Mouse (Mus musculus): ENCODE measurements around the gene Adamts13.
A peak's percentile ranks its signal among the peaks of the same experiment; 100 is the strongest.

Gene Adamts13

DNA sequence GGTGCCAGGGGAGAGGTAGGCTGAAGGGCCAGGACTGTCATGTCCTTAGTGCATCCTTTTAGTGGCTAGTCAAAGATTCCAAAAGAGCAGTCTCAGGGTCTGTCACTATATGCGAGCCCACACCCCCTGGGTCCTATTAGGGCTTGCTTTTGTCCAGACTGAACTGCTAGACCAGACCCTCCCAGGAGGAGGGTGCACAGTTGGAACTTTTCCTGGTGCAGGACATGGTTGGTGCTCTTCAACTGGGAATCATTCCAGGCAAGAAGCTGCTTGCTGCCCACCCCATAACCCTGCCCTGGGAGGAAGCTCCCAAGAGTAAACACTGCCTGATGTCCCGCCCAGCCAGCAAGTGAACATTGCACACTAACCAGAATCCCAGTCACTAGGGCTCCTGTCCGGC is at the start of gene Adamts13:
Gene Adamts13, plus strand, starts transcription at position 301 of the 400 bp plus-strand sequence.
- no peak for DNase-seq

DNA sequence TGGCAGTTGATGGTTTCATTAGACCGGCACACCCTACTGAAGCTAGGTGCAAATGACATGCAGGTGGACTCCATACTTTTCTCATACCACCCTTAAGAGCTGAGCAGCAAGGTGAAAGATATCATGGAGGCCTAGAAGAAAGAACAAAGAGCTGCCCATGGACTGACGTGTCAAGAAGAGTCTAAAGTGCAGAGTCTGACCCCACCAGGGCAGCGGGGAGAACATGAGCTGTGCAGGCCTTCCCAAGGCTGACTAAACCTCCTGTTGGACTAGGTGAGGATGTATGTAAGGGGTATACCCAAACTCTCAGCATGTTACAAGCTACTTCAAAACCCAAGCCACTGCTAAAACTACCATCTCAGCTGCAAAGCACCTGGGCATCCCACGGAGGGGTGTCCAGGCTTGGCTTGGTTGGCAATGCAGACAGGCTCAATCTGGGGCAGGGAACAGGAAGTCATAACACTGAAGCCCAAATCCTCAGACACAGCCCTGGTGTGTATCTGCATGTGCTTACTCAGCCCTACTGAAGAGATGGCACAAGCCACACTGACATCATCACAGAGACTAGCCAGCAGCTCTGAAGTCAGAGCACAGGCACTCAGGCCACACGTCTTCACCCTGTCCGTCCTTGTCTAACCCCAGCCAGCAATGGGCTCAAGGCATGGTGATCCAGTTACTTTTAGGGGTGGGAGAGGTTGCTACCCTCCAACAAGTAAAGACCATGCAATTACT is 45.3 kb upstream of the Adamts13 start:
- no peak for DNase-seq

DNA sequence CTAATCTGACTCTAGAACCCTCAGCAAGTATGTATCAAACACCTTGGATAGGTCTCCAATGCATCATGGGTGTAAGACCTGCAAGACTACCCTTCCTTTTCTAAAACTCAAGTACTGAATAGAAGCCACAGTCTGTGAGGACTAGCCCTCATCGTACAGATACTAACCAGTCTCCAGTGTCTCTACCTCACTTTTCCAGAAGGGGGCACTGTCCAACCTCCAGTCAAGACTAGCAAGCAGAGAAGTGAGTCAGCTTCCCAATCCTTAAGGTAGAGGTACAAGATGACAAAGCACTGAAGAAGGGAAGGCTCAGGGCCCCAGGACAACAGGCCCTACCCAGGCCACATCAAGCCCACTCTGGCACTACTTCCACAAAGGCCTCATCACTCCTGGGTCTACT is 42.8 kb upstream of the Adamts13 start:
- DNase-seq: peak; percentile 76

DNA sequence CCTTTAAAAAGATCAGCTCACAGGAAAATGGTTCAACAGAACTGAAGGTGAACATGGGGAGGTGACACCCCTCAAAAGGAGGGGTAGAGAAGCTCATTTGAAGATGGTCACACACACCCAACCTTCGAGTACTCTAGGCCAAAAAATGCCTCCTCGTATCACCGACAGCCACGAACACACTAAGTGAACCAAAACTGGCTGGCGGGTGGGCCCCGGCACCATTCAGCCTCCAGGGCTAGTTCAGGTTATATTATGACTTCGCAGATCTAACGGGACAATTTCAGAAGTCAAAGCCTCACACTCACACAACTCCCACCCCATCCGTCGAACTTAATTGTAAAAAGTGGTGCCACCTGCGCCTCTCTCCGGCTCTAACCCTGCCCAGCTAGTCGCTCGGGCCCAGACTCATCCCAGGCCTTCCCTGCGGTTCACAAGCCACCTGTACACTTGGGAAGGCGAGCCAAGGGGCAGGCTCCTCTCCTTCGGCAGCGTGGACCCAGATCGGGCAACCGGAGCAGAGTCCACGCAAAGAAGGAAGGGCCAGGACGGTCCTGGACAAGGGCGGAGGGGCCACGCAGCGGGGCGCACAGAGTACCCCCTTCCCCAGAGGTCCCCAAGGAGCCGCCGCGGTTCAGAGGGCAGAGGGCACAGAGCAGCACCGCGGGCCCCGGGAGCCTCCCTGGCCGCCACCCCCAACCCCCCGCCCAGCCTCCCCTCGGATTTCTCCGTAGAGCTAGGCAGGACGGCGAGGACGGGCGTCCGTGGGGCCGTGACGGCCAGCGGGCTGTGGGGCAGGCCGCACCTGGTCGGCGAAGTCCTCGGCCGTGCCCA is 40.5 kb upstream of the Adamts13 start:
- DNase-seq: peak; percentile 26

DNA sequence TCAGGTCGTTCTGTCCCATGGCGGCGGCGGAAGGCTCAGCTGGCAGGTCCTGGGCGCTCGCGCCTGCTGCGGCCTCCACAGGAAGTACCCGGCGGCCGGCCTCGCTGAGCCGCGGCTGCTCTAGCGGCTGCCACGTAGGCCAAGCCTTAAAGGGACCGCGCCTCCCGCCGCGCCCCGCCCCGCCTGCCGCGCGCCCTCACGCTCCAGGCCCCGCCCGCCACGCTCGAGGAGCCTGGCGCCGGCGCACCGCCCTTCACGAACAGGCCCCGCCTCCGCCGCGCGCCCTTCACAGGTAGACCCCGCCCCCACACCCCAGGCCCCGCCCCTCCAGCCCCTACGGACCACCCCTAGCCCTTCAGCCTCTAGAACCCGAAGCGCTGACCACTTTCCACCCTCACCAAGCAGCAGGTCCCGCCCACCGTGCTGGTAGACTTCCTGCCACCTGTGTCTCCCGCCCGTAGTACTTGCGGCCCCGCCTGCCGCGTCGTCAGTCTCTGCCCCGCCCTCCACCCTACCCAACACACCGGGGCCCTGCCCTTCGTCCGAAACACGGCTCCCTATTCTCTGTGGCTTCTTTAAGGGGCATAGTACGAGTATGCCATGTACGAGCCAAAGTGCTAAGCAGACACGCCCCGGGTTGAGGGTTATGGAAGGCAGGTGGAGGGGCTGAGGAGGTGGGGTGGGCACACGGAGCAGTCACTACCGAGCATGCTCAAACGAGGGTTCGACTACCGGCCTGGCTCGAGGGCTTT is 39.7 kb upstream of the Adamts13 start, which contains the start of the genes Surf4 and Stkld1:
Gene Surf4, minus strand, starts transcription at position 625 of the 752 bp plus-strand sequence.
Gene Stkld1, plus strand, starts transcription at position 744 of the 752 bp plus-strand sequence.
- DNase-seq: peak; percentile 94

GRCm38 (mm10) chr2:26935286-26935685 is 37.9 kb upstream of the Adamts13 start:
- no peak for DNase-seq

- DNase-seq: no peak
These were observed 36.8 kb upstream of the Adamts13 start for GRCm38 (mm10) chr2:26936425-26936824.

- peak; percentile 27 for DNase-seq
These were observed 31.7 kb upstream of the Adamts13 start for GRCm38 (mm10) chr2:26941539-26941938.

DNA sequence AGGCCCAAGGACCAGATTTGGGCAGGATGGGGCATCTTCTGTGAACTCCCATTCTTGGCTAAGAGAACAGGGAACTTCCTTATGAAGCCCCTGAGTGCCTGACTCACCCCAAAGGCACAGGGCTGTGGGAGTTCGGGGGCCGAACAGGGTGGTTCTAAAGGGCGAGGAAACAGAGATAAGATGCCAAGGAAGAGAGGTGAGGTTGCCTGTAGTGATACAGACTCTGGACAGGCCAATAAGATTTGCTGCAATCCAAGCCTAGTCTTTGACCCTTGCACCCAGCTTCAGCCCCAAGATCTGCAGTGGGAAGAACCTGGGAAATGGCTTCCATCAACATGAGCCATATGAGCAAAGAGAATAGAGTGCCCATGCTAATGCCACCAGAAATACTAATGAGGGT is 30.0 kb upstream of the Adamts13 start:
- no peak for DNase-seq

GRCm38 (mm10) chr2:26950411-26950810 is 22.8 kb upstream of the Adamts13 start:
- DNase-seq: no peak

DNA sequence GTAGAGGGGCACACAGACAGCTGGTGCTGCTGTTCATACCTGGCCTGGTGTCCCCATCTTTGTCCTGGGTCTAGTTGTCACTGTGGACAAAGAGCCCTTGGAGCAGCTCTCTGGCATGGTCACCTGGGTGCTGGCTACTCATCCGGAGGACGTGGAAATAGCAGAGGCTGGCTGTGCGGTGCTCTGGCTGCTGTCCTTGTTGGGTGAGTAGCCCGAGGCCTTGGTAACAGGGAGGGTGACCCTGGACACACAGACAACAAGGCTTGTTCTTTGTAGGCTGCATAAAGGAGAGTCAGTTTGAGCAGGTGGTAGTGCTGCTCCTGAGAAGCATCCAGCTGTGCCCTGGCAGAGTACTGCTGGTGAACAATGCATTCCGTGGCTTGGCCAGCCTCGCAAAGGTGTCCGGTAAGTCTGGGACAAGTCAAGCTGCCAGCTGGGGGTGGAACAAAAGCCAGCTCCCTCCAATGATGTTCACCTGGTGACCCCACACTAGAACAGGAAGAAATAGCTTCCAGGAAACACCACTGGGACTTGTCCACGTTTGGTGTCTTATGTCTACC is 21.8 kb upstream of the Adamts13 start:
- DNase-seq: no peak

- DNase-seq: no peak
These were observed 21.0 kb upstream of the Adamts13 start for GRCm38 (mm10) chr2:26952193-26952592.

- DNase-seq: no peak
These were observed 20.4 kb upstream of the Adamts13 start for GRCm38 (mm10) chr2:26952866-26953265.

GRCm38 (mm10) chr2:26954735-26955395 is 18.4 kb upstream of the Adamts13 start:
- DNase-seq: no peak

DNA sequence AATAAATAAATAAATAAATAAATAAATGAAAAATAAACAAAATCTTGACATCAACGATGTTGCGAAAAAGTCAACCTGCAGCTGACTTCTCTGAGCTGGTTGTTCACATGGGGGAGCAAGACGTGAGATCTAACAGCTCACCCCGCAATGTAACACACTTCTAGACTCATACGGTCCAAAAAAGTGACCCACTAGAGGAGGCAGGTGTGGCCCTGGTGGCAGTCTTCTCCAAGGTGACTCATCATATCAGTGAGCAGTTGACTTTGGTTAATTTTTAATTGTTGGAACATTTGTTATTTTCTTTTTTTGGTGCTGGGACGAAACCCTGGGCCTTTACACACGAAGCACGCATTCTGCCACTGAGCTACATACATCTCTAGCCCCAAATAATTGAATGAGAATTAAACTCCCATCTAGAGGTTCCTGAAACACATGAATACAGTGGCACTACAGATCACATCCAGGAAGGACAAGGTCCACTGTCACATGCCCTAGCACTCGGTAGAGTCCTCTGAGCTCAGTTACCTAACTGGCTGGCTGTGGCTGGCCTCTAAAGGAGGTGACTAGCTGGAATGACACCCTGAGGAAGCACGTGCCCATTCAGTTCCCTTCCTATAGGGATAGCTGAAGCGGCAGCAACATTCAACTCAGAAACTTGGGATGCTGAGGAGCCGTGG is 16.3 kb upstream of the Adamts13 start:
- no peak for DNase-seq

DNA sequence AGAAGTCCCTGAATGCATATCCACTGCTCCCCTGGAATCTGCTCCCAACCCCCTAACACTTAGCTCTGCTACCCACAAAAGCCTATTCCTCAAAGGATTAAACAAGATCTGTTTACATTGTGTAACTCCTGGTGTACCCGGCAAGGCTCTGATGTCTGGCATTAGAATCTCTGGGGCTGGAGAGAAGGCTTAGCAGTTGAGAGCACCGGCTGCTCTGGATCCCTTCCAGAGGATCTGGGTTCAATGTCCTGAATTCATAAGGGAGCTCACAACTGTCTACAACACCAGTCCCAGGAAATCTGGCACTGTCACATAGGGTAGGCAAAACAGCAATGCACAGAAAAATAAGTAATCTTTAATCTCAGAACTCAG is 15.7 kb upstream of the Adamts13 start:
- DNase-seq: no peak

- no peak for DNase-seq
These were observed 12.5 kb upstream of the Adamts13 start for GRCm38 (mm10) chr2:26960756-26961155.

GRCm38 (mm10) chr2:26963923-26964723 is 9.1 kb upstream of the Adamts13 start, which contains the start of gene Rexo4:
Gene Rexo4 (minus strand): TSS chr2:26964386.
- DNase-seq: peak; percentile 94

GRCm38 (mm10) chr2:26964724-26965370 is 8.4 kb upstream of the Adamts13 start:
- DNase-seq: no peak

DNA sequence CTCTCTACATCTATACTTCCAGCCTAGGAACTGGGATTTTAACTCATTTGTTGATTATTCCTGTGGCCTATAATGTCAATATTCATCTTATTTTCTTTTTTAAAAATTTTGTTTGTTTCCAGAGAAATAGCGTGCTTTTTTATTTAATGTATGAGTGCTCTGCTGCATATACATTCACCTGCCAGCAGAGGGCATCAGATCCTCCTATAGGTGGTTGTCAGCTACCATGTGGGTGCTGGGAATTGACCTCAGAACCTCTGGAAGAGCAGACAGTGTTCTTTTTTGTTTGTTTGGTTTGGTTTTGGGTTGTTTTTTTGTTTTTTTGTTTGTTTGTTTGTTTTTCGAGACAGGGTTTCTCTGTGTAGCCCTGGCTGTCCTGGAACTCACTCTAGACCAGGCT is 6.0 kb upstream of the Adamts13 start:
- no peak for DNase-seq

All from lung, postnatal 14 days (tissue).